Mouse (Mus musculus) MEL (cell line): ENCODE data around the gene Slc34a2. TPM values are rescaled to one million over a fixed set of nuclear protein-coding genes. Genes with fewer than 3 reads are reported as not detected.

Experiments used
- DNase-seq: peaks from one replicate; pipeline ENCODE4 v3.0.0; 2011; ENCODE audit warnings: low read depth, low spot score
- H3K27ac ChIP-seq: 2 replicates; pipeline ENCODE4 v1.5.1; 2012; ENCODE audit warnings: low read depth, mild to moderate bottlenecking, control low read depth, low read length, moderate library complexity; ENCODE audit not compliant: control insufficient read depth
- H3K27me3 ChIP-seq, 2 experiments: fragments of 150-350 bp in 1 of 2; sonication (generic) in 1 of 2; 2 replicates each; pipeline ENCODE4 v1.6.1; 2012; ENCODE audit warnings: low read length in 2 of 2, mild to moderate bottlenecking in 2 of 2, improper control_type of control experiment in 1 of 2, moderate library complexity in 1 of 2; ENCODE audit not compliant: insufficient read depth in 2 of 2, control insufficient read depth in 1 of 2
- H3K36me3 ChIP-seq, 2 experiments: 2 replicates each; pipeline ENCODE4 v1.6.1; 2012 to 2014; ENCODE audit warnings: low read length in 2 of 2, improper control_type of control experiment in 1 of 2, inconsistent platforms in 1 of 2, mild to moderate bottlenecking in 1 of 2; ENCODE audit not compliant: insufficient read depth in 2 of 2, control insufficient read depth in 1 of 2
- H3K4me1 ChIP-seq, 2 experiments: fragments of 150-350 bp in 1 of 2; sonication (generic) in 1 of 2; 2 replicates each; pipeline ENCODE4 v1.6.1; 2012; ENCODE audit warnings: low read length in 2 of 2, improper control_type of control experiment in 1 of 2, mild to moderate bottlenecking in 1 of 2; ENCODE audit not compliant: insufficient read depth in 2 of 2, control insufficient read depth in 1 of 2
- H3K4me3 ChIP-seq, 2 experiments: fragments of 150-350 bp in 1 of 2; sonication (generic) in 1 of 2; 2 replicates each; pipeline ENCODE4 v1.5.1; 2012; ENCODE audit warnings: low read depth in 2 of 2, low read length in 2 of 2, mild to moderate bottlenecking in 2 of 2, moderate library complexity in 2 of 2, control low read depth in 1 of 2, improper control_type of control experiment in 1 of 2; ENCODE audit not compliant: control insufficient read depth in 1 of 2, insufficient read depth in 1 of 2
- H3K79me2 ChIP-seq: 2 replicates; pipeline ENCODE4 v1.6.1; 2012; ENCODE audit warnings: mild to moderate bottlenecking, low read length, moderate library complexity; ENCODE audit not compliant: control insufficient read depth, poor library complexity, insufficient read depth
- H3K9ac ChIP-seq: 2 replicates; pipeline ENCODE4 v1.6.1; 2012; ENCODE audit warnings: low read depth, mild to moderate bottlenecking, control low read depth, low read length, moderate library complexity; ENCODE audit not compliant: control insufficient read depth, poor library complexity, severe bottlenecking
- H3K9me3 ChIP-seq: fragments of 150-350 bp; sonication (generic); replicated peaks from 2 replicates; pipeline ENCODE4 v1.6.1; 2012; ENCODE audit warnings: mild to moderate bottlenecking, low read length, improper control_type of control experiment, moderate library complexity; ENCODE audit not compliant: insufficient read depth
- BHLHE40 ChIP-seq: IDR thresholded peaks from 2 replicates; pipeline ENCODE4 v1.6.1; 2012; ENCODE audit warnings: low read depth, mild to moderate bottlenecking, inconsistent platforms, low read length, improper control_type of control experiment, borderline replicate concordance
- CHD2 ChIP-seq: IDR thresholded peaks from 2 replicates; pipeline ENCODE4 v1.6.1; 2011; ENCODE audit warnings: low read length, improper control_type of control experiment
- CTCF ChIP-seq, 3 experiments: IDR thresholded peaks in 2 of 3; conservative IDR thresholded peaks in 1 of 3; 2 replicates each; pipeline ENCODE4 v1.5.1; 2011 to 2012; ENCODE audit warnings: low read length in 3 of 3, low read depth in 2 of 3, mild to moderate bottlenecking in 2 of 3, improper control_type of control experiment in 1 of 3, inconsistent platforms in 1 of 3, mixed read lengths in 1 of 3, moderate library complexity in 1 of 3; ENCODE audit not compliant: control insufficient read depth in 1 of 3, insufficient read depth in 1 of 3, poor library complexity in 1 of 3, severe bottlenecking in 1 of 3
- E2F4 ChIP-seq: IDR thresholded peaks from 2 replicates; pipeline ENCODE4 v1.6.1; 2011; ENCODE audit warnings: low read depth, low read length, improper control_type of control experiment, borderline replicate concordance
- ELF1 ChIP-seq: IDR thresholded peaks from 2 replicates; pipeline ENCODE4 v1.6.1; 2014; ENCODE audit warnings: low read depth, mild to moderate bottlenecking, inconsistent platforms, low read length, improper control_type of control experiment, moderate library complexity
- EP300 ChIP-seq, 2 experiments: IDR thresholded peaks; 2 replicates each; pipeline ENCODE4 v1.6.1; 2011; ENCODE audit warnings: improper control_type of control experiment in 2 of 2, low read length in 2 of 2, low read depth in 1 of 2, mild to moderate bottlenecking in 1 of 2
- GATA1 ChIP-seq: IDR thresholded peaks from 2 replicates; pipeline ENCODE4 v1.6.1; 2011; ENCODE audit warnings: low read depth, low read length, improper control_type of control experiment
- MAX ChIP-seq: IDR thresholded peaks from 2 replicates; pipeline ENCODE4 v1.6.1; 2011; ENCODE audit warnings: low read length, improper control_type of control experiment
- MAZ ChIP-seq: IDR thresholded peaks from 2 replicates; pipeline ENCODE4 v1.6.1; 2012; ENCODE audit warnings: low read depth, mild to moderate bottlenecking, inconsistent platforms, low read length, improper control_type of control experiment
- MEF2A ChIP-seq: IDR thresholded peaks from 2 replicates; pipeline ENCODE4 v1.6.1; 2014; ENCODE audit warnings: low read depth, mild to moderate bottlenecking, inconsistent platforms, low read length, improper control_type of control experiment; ENCODE audit not compliant: poor library complexity, insufficient replicate concordance, severe bottlenecking; ENCODE audit errors: extremely low read depth
- MXI1 ChIP-seq: IDR thresholded peaks from 2 replicates; pipeline ENCODE4 v1.6.1; 2011; ENCODE audit warnings: mild to moderate bottlenecking, low read depth, low read length, improper control_type of control experiment
- MYB ChIP-seq: IDR thresholded peaks from 2 replicates; pipeline ENCODE4 v1.6.1; 2011; ENCODE audit warnings: mild to moderate bottlenecking, low read depth, low read length, improper control_type of control experiment
- NELFE ChIP-seq: IDR thresholded peaks from 2 replicates; pipeline ENCODE4 v1.6.1; 2011; ENCODE audit warnings: low read depth, low read length, improper control_type of control experiment
- POLR2AphosphoS2 ChIP-seq: IDR thresholded peaks from 2 replicates; pipeline ENCODE4 v1.6.1; 2011; ENCODE audit warnings: low read length, improper control_type of control experiment
- RCOR1 ChIP-seq: IDR thresholded peaks from 2 replicates; pipeline ENCODE4 v1.6.1; 2012; ENCODE audit warnings: low read depth, mild to moderate bottlenecking, inconsistent platforms, low read length, improper control_type of control experiment
- SMC3 ChIP-seq: IDR thresholded peaks from 2 replicates; pipeline ENCODE4 v1.6.1; 2011; ENCODE audit warnings: low read depth, low read length, improper control_type of control experiment
- UBTF ChIP-seq: IDR thresholded peaks from 2 replicates; pipeline ENCODE4 v1.6.1; 2012; ENCODE audit warnings: low read depth, mild to moderate bottlenecking, inconsistent platforms, low read length, improper control_type of control experiment, moderate library complexity, borderline replicate concordance; ENCODE audit not compliant: insufficient read depth
- USF2 ChIP-seq, 2 experiments: IDR thresholded peaks; 2 replicates each; pipeline ENCODE4 v1.6.1; 2011 to 2012; ENCODE audit warnings: improper control_type of control experiment in 2 of 2, low read length in 2 of 2, borderline replicate concordance in 1 of 2, inconsistent platforms in 1 of 2, low read depth in 1 of 2, mild to moderate bottlenecking in 1 of 2; ENCODE audit not compliant: insufficient read depth in 1 of 2
- ZMIZ1 ChIP-seq: IDR thresholded peaks from 2 replicates; pipeline ENCODE4 v1.6.1; 2012; ENCODE audit warnings: low read depth, mild to moderate bottlenecking, inconsistent platforms, low read length, improper control_type of control experiment, moderate library complexity
- polyA plus RNA-seq, 2 experiments: library from polyadenylated mRNA; stranded (reverse) in 1 of 2; unstranded in 1 of 2; fragments of >175 nt in 1 of 2; fragments of >200 nt in 1 of 2; gene quantifications; 2 replicates each; pipeline versions ENCODE4 v1.2.1 to v1.2.4; 2012; ENCODE audit warnings: low replicate concordance in 2 of 2, low read depth in 1 of 2; ENCODE audit not compliant: insufficient read length in 2 of 2, insufficient read depth in 1 of 2, missing spikeins in 1 of 2
- total RNA-seq: library from RNA; depleted of rRNA; stranded (reverse); fragments of 300-350 nt; gene quantifications from 2 replicates; pipeline ENCODE4 v1.2.3, GENCODE M21; 2012

The Slc34a2 gene
- total and polyA plus RNA-seq, 3 experiments, result not detected

DNA sequence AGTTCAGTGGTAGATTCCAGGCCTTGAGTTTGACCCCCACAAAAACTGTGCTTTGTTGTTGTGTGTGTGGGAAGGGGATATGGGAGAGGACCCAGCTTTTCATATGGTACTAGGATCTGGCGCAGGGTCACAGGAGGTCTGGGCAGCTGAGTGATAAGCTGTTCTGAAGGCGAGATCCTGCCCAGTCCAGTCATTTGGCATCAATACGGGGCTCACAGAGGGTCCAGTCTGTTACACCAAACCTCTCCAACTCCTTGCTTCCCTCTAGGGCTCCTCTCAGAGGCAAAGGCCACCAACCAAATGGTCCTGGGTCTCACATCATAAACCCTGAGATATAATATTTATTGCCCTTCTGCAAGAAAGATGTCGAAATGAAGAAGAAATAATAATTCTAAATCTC, 42.4 kb upstream of the Slc34a2 start:
- Histone ChIP-seq H3K27me3 (no peaks in the 10 kb centered on the region), H3K9me3 (no peaks in the 10 kb centered on the region), H3K36me3 (no peaks in the 10 kb centered on the region), H3K4me1 (no peaks in the 10 kb centered on the region), H3K9ac (no peak overlapping the region), H3K79me2 (no peaks in the 10 kb centered on the region), H3K4me3 (no peak overlapping the region), H3K27ac (no peak overlapping the region)
- no peak for DNase-seq
- no peak for TF ChIP-seq MAZ
- TF ChIP-seq BHLHE40, result no peak
- no peak for TF ChIP-seq CHD2
- TF ChIP-seq POLR2AphosphoS2, result no peak
- no peak for TF ChIP-seq ELF1
- TF ChIP-seq SMC3, result no peak
- no peak for TF ChIP-seq MYB
- TF ChIP-seq UBTF, result no peak
- TF ChIP-seq ZMIZ1, result no peak
- TF ChIP-seq GATA1, result no peak
- TF ChIP-seq EP300 (IDR thresholded peaks at IDR 0.05; ENCODE audit: low read depth in 1 of 2, low read length in 2 of 2), result no peak
- TF ChIP-seq NELFE, result no peak
- TF ChIP-seq USF2 (IDR thresholded peaks at IDR 0.05; ENCODE audit: borderline replicate concordance in 1 of 2, insufficient read depth in 1 of 2, low read depth in 1 of 2, low read length in 2 of 2), result no peak
- no peak for TF ChIP-seq CTCF (IDR thresholded peaks at IDR 0.05 in 2 of 3, conservative IDR thresholded peaks at IDR 0.05 in 1 of 3; ENCODE audit: control insufficient read depth in 1 of 3, insufficient read depth in 1 of 3, low read depth in 2 of 3, low read length in 3 of 3, poor library complexity in 1 of 3, severe bottlenecking in 1 of 3)
- no peak for TF ChIP-seq RCOR1

DNA sequence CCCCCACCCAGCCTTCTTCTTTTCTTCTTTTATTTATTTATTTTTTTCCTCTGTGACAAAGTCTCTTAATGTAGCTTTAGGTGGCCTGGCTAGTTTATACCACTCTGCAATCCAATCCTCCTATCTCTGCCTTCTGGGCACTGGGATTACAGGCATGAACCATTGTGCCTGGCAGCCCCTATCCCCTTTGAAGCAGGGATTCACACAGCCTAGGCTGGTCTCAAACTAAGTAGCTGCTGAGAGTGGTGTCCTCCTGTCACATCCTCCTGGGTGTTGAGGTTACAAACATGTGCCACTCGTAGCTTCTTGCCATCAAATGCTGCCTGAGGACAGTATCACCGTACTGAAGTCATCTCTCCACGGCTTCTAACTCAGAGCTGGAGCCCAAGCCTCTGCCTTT, 41.7 kb upstream of the Slc34a2 start:
- no peaks in the 10 kb centered on the region for H3K79me2 ChIP-seq
- H3K27me3 ChIP-seq, result no peaks in the 10 kb centered on the region
- no peak overlapping the region for H3K27ac ChIP-seq
- H3K4me1 ChIP-seq, result no peaks in the 10 kb centered on the region
- DNase-seq, result no peak
- no peak overlapping the region for H3K9ac ChIP-seq
- no peak for TF ChIP-seq MXI1
- no peaks in the 10 kb centered on the region for H3K9me3 ChIP-seq
- H3K36me3 ChIP-seq, result no peaks in the 10 kb centered on the region
- H3K4me3 ChIP-seq, result no peak overlapping the region

DNA sequence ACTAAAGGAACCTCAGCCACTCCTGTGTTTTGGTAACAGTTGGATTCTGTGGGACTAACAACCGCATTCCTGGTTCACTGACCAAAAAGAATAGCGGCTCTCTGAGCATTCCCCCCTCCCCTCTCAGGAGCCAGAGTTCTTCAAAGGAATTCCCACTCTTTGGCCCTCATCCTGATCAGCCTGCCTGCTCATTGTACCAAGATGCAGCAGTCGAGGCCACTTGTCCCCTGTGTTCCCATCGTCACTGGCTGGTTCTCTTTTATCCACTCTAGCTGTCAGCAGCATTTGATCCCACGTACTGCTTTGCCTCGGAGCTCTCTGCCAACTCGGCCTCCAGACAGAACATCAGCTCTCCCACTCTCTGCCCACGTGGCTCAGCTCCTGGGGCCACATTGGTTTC, 41.3 kb upstream of the Slc34a2 start:
- Histone ChIP-seq H3K79me2 (no peaks in the 10 kb centered on the region), H3K36me3 (no peaks in the 10 kb centered on the region), H3K27ac (no peak overlapping the region), H3K27me3 (no peaks in the 10 kb centered on the region), H3K4me3 (no peak overlapping the region)
- DNase-seq, result no peak
- TF ChIP-seq POLR2AphosphoS2 (no peak), MAX (no peak), CTCF (IDR thresholded peaks at IDR 0.05 in 2 of 3, conservative IDR thresholded peaks at IDR 0.05 in 1 of 3; ENCODE audit: control insufficient read depth in 1 of 3, insufficient read depth in 1 of 3, low read depth in 2 of 3, low read length in 3 of 3, poor library complexity in 1 of 3, severe bottlenecking in 1 of 3) (no peak), MEF2A (no peak), E2F4 (no peak)
- TF ChIP-seq, all 39 proteins: peak for 0
- no peak overlapping the region for H3K9ac ChIP-seq
- no peaks in the 10 kb centered on the region for H3K9me3 ChIP-seq
- H3K4me1 ChIP-seq, result no peaks in the 10 kb centered on the region
